Mouse (Mus musculus): Measurements from ENCODE around the gene Ahnak2.
"Not testable (repeated sequence)": the region's sequence is repeated elsewhere in the genome, so short reads cannot be mapped to it uniquely, and the experiment has no call there.

The Ahnak2 gene

GRCm38 (mm10) chr12:112820401-112820999 lies 18.0 kb upstream of the Ahnak2 start:
- DNase-seq (ENCODE audit: low spot score) = no peak

DNA sequence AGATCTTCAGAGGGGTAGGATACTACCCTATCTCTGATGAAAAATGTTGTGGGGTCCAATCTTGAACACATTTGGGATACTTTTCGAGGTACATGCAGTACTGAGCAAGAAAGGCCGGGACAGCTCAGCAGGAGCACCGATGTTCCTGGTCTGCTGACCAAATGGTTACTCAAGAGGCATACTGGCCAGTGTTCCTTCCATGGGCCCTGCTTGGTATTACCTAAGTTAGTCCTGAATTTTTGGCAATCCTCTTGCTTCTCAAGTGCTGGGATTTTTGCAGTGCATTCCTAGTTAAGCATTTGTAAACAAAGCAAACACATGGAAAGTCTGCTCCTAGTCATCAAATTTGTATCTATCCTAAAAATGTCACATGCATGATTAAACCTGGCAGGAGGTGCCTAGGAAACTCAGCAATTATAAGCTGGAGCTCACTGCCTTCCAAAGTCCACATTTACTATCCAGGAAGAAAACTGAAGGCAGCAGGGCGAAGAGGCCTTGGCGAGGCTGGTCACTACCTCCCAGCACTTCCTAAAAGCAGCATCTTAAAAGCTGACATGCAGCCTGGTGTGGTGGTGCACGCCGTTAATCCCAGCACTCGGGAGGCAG lies 16.7 kb upstream of the Ahnak2 start:
- DNase-seq (ENCODE audit: low spot score) = no peak

DNA sequence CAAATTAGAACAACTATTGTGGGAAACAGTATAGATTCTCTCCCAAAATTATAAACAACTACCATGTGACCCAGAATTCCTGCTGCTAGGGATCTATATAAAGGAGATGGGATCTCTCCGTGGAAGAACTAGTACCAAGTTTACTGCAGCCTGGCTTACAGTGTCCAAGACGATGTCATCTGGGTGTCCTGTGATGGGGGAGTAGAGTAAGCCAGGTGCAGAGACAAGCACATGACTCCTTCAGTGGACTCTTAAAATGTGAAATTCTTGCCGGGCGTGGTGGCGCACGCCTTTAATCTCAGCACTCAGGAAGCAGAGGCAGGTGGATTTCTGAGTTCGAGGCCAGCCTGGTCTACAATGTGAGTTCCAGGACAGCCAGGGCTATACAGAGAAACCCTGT lies 14.4 kb upstream of the Ahnak2 start:
- not testable (repeated sequence) for DNase-seq (ENCODE audit: low spot score)

- peak; percentile 78 for DNase-seq (ENCODE audit: low spot score)
These were observed 13.8 kb upstream of the Ahnak2 start for GRCm38 (mm10) chr12:112816294-112816693.

- no peak for DNase-seq (ENCODE audit: low spot score)
These were observed 12.4 kb upstream of the Ahnak2 start for GRCm38 (mm10) chr12:112814682-112815470.

DNA sequence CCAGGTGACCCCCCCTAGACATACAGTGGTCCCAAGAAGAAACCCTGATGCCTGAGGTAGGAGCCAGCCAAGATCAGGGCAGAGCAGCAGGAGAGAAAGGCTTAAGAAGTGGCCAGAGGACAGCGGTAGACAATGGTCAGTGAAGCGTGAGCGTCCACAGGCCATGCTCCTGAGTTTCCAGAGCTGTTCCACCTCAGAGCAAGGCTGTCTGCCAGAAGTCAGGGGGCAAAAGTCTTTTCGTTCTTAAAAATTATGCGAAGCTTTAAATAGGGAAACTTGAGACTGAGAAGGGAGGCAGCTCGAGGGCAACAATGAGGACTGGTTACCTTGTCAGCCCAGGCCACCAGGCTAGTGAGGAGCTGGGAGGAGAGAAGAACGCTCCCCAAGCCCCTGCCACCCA lies 10.9 kb upstream of the Ahnak2 start:
- DNase-seq (ENCODE audit: low spot score) = no peak

DNA sequence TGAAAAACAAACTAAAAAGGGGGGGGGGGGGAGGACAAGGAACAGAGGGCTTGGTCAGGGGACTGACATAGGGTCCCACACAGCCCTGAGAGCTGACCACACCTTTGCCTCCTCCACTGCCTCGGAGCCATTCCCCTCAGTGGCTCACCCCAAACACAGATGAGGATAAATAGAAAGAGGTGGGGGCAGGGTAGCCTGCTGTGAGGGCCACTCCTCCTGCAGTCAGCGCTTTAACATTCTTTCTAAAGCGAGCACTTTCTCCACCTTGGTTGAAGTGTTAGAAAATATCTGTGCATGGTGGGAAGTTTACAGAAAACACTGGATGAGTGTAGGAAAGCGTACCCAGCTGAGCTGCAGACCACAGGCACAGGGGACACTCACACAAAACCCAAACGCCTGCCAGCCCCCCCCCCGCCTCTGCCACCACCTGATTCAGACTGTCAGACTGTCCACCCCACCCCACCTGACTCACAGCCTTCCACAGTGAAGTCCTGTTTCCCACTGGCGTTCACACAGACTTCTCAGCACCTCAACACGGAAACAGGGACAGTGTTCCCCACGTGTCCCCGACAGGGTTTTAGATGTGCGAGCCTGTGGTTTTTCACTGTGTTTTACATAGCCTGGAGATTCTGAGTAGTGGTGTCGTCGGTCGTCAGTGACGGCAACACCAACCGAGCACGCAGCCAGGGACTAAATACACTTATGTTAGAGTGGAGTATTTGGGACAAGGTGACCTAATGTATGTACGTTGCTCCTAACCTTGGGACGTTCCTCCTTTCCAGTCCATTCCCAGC lies 7.8 kb upstream of the Ahnak2 start:
- DNase-seq (ENCODE audit: low spot score) = no peak

GRCm38 (mm10) chr12:112809641-112810040 lies 7.2 kb upstream of the Ahnak2 start:
- DNase-seq (ENCODE audit: low spot score) = no peak

DNA sequence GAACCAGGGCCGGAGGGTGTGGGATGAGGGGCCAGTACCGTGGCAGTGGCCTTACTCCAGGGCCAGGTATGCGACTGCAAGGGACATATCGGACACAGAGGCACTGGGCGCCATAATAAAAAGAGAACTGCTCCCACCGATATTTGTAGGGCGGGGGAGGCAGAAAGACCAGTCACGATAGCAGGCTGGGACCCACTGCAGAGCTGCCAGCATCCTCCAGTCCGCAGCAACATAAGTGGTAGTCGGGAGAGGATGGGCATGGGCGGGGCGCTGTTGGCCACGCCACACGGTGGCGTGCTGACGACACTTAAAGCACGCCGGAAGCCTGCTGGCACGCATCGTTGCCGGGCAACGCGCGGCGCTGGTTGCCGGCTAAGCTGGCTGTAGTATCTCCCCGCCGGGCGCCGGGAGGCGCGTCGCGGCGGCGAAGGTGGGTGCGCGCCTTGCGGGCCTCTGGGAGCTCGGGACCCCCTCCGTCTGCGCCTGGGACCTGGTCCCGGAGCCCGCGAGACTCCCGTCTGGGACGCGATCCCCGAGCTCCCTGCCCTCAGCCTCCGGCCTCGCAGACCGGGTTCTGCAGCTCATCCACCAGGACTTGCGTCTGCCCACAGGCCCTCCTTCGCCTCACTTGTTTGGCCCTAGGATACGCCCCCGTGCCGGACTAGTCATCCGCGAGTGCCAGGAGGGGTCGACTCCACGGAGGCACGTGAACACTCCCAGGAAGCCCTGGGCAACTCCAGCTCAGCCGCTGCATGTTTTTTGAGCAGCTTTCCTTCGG lies 6.3 kb upstream of the Ahnak2 start, which contains the start of gene Clba1:
Gene Clba1 (plus strand): TSS at position 351 of the 778 bp plus-strand sequence.
- peak; percentile 95 for DNase-seq (ENCODE audit: low spot score)

GRCm38 (mm10) chr12:112808212-112808586 lies 5.7 kb upstream of the Ahnak2 start:
- DNase-seq (ENCODE audit: low spot score) = no peak

DNA sequence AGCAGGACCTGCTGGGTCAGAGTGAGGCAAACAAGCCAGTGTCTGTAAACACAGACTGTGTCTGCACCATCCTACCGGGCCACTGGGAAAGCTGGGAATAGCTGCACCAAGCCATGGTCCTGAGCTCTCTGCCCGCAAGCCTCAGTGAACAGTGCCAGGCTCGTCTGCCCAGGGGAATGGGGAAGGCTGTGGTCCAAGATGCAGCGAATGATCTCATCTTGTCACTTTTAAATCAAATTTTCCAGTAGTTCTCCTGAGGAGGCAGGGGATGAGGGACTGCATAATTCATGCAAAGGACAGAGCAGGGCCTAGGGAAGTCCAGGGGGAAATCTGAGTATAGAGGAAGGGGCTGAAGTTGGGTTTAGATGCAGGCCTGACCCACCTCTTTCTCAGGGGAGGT lies 5.3 kb upstream of the Ahnak2 start:
- DNase-seq (ENCODE audit: low spot score) = no peak

DNA sequence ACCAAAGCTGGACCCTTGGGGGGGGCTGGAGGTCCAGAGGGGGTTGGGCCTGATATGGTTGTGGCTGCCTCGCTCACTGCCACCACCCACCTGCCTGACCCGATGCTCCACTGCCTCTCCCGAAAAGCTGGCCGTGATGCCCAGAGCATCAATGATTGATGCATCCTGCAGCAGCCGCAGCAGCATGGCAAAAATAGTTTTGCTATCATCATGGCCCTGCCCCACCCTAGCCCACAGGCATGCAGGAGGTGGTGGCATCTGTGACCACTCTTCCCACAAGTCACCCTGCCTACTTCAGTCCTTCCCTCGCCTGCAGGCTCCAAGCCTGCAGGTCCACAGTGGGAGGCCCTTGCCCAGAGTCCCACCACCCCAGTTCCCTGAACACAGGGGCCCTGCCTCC lies 3.6 kb upstream of the Ahnak2 start:
- DNase-seq (ENCODE audit: low spot score) = no peak

DNA sequence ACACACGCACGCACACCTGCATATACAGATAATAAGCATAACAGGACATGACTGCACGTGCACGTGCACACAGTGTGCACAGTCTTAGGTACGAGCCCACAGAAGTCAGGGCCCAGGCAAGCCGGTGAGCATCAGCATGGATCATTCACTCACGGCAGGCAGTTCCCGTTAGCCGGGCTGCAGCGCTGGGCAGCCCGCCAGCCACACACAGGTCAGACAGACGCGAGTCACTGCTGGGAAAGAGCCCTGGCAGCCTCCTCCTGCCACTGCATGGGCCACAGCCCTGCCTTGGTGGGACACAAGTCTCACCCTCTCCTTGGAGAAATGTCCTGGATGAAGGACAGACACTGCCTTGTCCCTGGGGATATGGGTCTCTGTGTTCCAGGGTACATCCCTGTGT lies 1.6 kb upstream of the Ahnak2 start:
- DNase-seq (ENCODE audit: low spot score) = no peak

DNA sequence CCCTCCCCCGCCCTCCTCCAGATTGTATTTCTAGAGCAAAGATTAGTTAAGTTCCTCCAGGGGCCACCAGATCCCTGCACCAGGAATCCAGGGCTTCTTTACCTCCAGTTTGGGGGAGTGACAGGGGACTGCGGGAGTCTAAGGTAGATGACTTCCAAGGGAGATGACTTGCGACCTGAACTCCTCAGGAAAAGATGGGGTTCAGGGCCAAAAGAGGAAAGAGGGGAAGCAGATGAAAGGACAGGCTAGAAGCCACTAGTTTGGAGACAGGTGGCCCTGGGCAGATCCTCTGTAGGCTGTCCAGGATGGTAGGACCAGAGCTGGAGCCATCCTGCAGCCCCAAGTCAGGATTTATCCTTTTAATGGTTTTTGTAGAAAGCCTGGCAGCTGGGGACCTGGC lies 460 bp upstream of the Ahnak2 start:
- no peak for DNase-seq (ENCODE audit: low spot score)

GRCm38 (mm10) chr12:112800476-112800875 lies 2.0 kb downstream of the Ahnak2 start:
- DNase-seq (ENCODE audit: low spot score) = peak; percentile 87

DNA sequence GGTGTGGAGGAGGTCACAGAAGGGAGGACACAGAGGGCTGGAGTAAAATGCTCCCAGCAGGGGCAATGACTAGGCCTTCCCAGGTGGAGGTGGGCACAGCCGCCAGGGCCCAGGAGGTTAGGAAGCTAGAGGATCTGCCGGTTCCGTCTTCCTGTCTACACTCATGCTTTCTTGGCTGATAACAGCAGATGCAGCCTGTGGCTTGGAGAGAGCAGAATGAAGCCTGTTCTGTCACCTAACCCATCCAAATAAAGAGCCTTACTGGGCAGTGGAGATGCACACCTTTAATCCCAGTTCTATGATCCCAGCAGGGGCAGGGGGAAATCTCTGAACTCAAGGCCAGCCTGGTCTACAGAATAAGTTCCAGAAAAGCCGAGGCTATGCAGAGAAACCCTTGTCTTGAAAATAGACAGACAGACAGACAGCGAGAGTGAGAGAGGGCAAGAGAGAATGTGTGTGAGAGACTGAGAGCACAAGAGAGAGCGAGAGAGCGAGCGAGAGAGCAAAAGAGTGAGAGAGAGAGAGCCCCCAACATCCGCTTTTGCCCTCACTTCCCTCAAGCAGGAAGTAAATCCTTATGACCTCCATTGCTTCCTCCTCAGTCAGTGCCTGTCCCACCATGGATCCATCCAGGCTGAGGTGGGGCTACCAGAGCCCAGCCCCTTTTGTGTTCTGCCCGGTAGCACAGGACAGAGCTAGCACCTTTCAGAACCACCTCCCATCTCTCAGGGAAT lies 3.1 kb downstream of the Ahnak2 start:
- DNase-seq (ENCODE audit: low spot score) = no peak

DNA sequence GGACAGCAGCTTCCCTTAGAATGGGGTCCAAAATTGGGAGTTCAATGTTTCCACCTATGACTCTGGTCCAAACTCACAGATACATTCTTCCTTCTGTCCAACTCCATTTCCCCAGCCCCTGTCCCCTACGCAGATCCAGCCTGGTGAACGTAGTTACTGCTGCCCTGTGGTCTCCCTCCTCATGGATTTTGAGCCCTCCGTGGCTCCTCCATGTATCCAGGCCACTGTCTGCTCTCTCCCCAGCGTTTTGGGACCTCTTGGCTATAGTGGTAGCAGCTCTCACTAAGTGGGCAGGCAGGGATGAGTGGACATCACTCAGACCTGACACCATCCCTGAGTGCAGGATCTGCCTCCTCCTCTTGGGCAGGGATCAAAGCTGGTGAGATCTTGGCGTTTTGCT lies 3.7 kb downstream of the Ahnak2 start:
- no peak for DNase-seq (ENCODE audit: low spot score)

DNA sequence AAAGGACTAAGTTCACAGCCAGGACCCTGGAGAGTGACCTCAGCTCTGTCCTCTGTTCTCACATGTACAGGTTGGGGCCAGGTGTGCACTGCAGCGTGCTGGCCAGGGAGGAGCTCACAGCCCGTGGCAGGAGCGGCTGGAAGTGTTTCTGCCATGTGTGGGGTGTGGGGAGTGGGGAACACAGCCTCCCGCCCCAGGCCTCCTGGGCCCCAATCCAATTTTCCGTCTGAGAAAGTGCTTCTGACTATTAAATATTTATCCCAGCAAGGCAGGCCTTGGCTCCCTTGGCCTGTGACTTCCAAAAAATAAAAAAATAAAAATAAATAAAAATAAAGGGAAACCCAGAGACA lies 4.2 kb downstream of the Ahnak2 start:
- DNase-seq (ENCODE audit: low spot score) = no peak

- no peak for DNase-seq (ENCODE audit: low spot score)
These were observed 4.7 kb downstream of the Ahnak2 start for GRCm38 (mm10) chr12:112797672-112798331.

Data from retina, embryonic 14.5 days (tissue).